Mouse (Mus musculus): ENCODE data around the gene Zfp219. TPM values are rescaled to one million over a fixed set of nuclear protein-coding genes. Genes with fewer than 3 reads are reported as not detected.

Zfp219 gene
- polyA plus RNA-seq, 1 experiment from 2014 or later, result 43.3 TPM

DNA sequence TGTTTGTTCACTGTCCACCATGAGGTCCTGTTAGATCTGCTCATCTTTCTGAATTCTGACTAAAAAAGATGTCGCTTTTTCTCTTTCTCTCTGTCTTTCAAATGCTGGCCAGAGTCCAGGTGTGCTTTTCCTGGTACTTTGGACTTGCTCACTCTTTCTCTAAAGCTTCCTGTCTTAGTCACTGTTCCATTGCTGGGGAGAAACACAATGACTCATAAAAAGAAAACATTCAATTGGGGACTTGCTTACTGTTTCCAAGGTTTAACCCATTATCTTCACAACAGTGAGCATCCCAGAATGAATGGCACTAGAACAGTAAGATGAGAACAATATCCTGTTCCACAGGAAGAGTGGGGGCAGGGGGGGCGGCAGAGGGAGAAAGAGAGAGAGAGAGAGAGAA is 60.2 kb downstream of the Zfp219 start:
- H3K9ac ChIP-seq (replicated peaks), result no peak overlapping the region
- H3K9me3 ChIP-seq, result no peaks in the 10 kb centered on the region
- H3K36me3 ChIP-seq, result no peaks in the 10 kb centered on the region
- no peak overlapping the region for H3K4me3 ChIP-seq
- ATAC-seq (replicated peaks), result no peak
- no peak overlapping the region for H3K4me2 ChIP-seq (replicated peaks)
- no peak overlapping the region for H3K27ac ChIP-seq (replicated peaks)
- no peaks in the 10 kb centered on the region for H3K4me1 ChIP-seq
- H3K27me3 ChIP-seq, result no peaks in the 10 kb centered on the region
- 95% methylated on average over 2 of the region's 2 CpGs for WGBS

Other genes starting within 250 kb of the Zfp219 start
- not detected in 2 replicates for gene Ang4, start 247.1 kb downstream of the Zfp219 start, polyA plus RNA-seq (2015; fragmentation: Nextera tagmentation; extraction: Ambion mirVana)
- not detected in 2 replicates for gene AY358078, start 220.7 kb downstream of the Zfp219 start, polyA plus RNA-seq (2015; fragmentation: Nextera tagmentation; extraction: Ambion mirVana)
- not detected in 2 replicates for gene Ear6, start 167.0 kb downstream of the Zfp219 start, polyA plus RNA-seq (2015; fragmentation: Nextera tagmentation; extraction: Ambion mirVana)
- 85.5 and 85.7 TPM in 2 replicates for gene Mettl17, start 135.9 kb downstream of the Zfp219 start, polyA plus RNA-seq (2015; fragmentation: Nextera tagmentation; extraction: Ambion mirVana)
- gene Slc39a2, start 127.8 kb downstream of the Zfp219 start, polyA plus RNA-seq (2015; fragmentation: Nextera tagmentation; extraction: Ambion mirVana), result 1.8 and 1.9 TPM in 2 replicates
- 152 TPM in 2 replicates for gene Ndrg2, start 106.6 kb downstream of the Zfp219 start, polyA plus RNA-seq (2015; fragmentation: Nextera tagmentation; extraction: Ambion mirVana)
- gene Tppp2, start 102.3 kb downstream of the Zfp219 start, polyA plus RNA-seq (2015; fragmentation: Nextera tagmentation; extraction: Ambion mirVana), result not detected in 2 replicates
- not detected in 2 replicates for gene Rnase13, start 98.0 kb downstream of the Zfp219 start, polyA plus RNA-seq (2015; fragmentation: Nextera tagmentation; extraction: Ambion mirVana)
- 65.7 and 69.8 TPM in 2 replicates for gene Arhgef40, start 36.0 kb downstream of the Zfp219 start, polyA plus RNA-seq (2015; fragmentation: Nextera tagmentation; extraction: Ambion mirVana)
- 0.28 and 0.64 TPM in 2 replicates for gene Tmem253, start 5.1 kb downstream of the Zfp219 start, polyA plus RNA-seq (2015; fragmentation: Nextera tagmentation; extraction: Ambion mirVana)
- not detected in 2 replicates for gene Olfr221, start 21.7 kb upstream of the Zfp219 start, polyA plus RNA-seq (2015; fragmentation: Nextera tagmentation; extraction: Ambion mirVana)
- 710 and 729 TPM in 2 replicates for gene Hnrnpc, start 83.3 kb upstream of the Zfp219 start, polyA plus RNA-seq (2015; fragmentation: Nextera tagmentation; extraction: Ambion mirVana)
- gene Rpgrip1, start 90.0 kb upstream of the Zfp219 start, polyA plus RNA-seq (2015; fragmentation: Nextera tagmentation; extraction: Ambion mirVana), result 61.9 and 71.1 TPM in 2 replicates
- 56.1 and 58.9 TPM in 2 replicates for gene Supt16, start 176.7 kb upstream of the Zfp219 start, polyA plus RNA-seq (2015; fragmentation: Nextera tagmentation; extraction: Ambion mirVana)
- 39.7 and 47.9 TPM in 2 replicates for gene Chd8, start 237.0 kb upstream of the Zfp219 start, polyA plus RNA-seq (2015; fragmentation: Nextera tagmentation; extraction: Ambion mirVana)